In genomic region chr11:54144886-54145285, GRCm38 (mm10) we compare ENCODE assay signal across 9 mouse cellular contexts. TPM values are rescaled to one million over a fixed set of nuclear protein-coding genes. Genes with fewer than 3 reads are reported as not detected.
DNase-seq lines count a peak whose midpoint lies in the region; ATAC-seq lines count a peak whose summit lies in the region.
"Had no signal": no experiment of that assay in that cellular context is flagged by ENCODE, and none has a peak within 500 bp of the region (broad histone marks: within the 10 kb centered on the region; RNA-seq: fewer than 3 reads in every experiment).

No protein-coding gene starts in this region.

- no peak overlapping the region for H3K9ac ChIP-seq in hindbrain, embryonic 14.5 days
- H3K9ac ChIP-seq in hindbrain, embryonic 12.5 days = no peak overlapping the region
- H3K9ac ChIP-seq: limb, embryonic 13.5 days had no signal

- DNase-seq in hindbrain, embryonic 14.5 days (ENCODE audit: low spot score) = peak; percentile 45
- peak; percentile 88 for DNase-seq in NIH3T3 (ENCODE audit: low read depth)
- peak; percentile 83 to 89 for DNase-seq in cerebellum, postnatal 14 days
- peak; percentile 59 to 67 for DNase-seq in layer of hippocampus, postnatal 14 days (ENCODE audit: low spot score in 2 of 2)
- DNase-seq in splenic B cell, adult 2 months (ENCODE audit: low read depth, low spot score) = peak; percentile 87

- no peaks in the 10 kb centered on the region for H3K36me3 ChIP-seq in hindbrain, embryonic 14.5 days (replicated peaks; ENCODE audit: control insufficient read depth, insufficient read depth)
- no peaks in the 10 kb centered on the region for H3K36me3 ChIP-seq in hindbrain, embryonic 12.5 days
- no peaks in the 10 kb centered on the region for H3K36me3 ChIP-seq in splenic B cell, adult 2 months (ENCODE audit: control insufficient read depth, insufficient read depth, low read length, poor library complexity, severe bottlenecking)
- H3K36me3 ChIP-seq: limb, embryonic 13.5 days had no signal

- 25% methylated on average over 3 of the region's 3 CpGs for WGBS in hindbrain, embryonic 14.5 days
- 28% methylated on average over 3 of the region's 3 CpGs for WGBS in hindbrain, embryonic 12.5 days

- no peaks in the 10 kb centered on the region for H3K27me3 ChIP-seq in hindbrain, embryonic 14.5 days (ENCODE audit: control insufficient read depth, insufficient read depth, low read length)
- no peaks in the 10 kb centered on the region for H3K27me3 ChIP-seq in hindbrain, embryonic 12.5 days
- no peaks in the 10 kb centered on the region; the same call in 1 of the 2 replicates for H3K27me3 ChIP-seq in splenic B cell, adult 2 months (ENCODE audit: control insufficient read depth, insufficient read depth, low read length, poor library complexity, severe bottlenecking)
- H3K27me3 ChIP-seq: limb, embryonic 13.5 days had no signal

- no peak overlapping the region for H3K4me3 ChIP-seq in hindbrain, embryonic 14.5 days (replicated peaks; ENCODE audit: low read length)
- H3K4me3 ChIP-seq in hindbrain, embryonic 12.5 days = no peak overlapping the region
- H3K4me3 ChIP-seq: limb, embryonic 13.5 days had no signal

- ATAC-seq in hindbrain, embryonic 14.5 days (ENCODE audit: low FRiP score) = no peak
- no peak for ATAC-seq in hindbrain, embryonic 12.5 days (ENCODE audit: low FRiP score)
- ATAC-seq in granulocyte monocyte progenitor cell, adult 5-6 weeks (replicated peaks; ENCODE audit: poor library complexity, severe bottlenecking) = 0 out of 2 replicates have a peak, but pooled peaks have one; percentile 21
- peak; percentile 53; the same call in 1 of the 2 replicates for ATAC-seq in megakaryocyte-erythroid progenitor cell, adult 5-6 weeks (replicated peaks; ENCODE audit: low FRiP score, low TSS enrichment, poor library complexity, severe bottlenecking)

- H3K27ac ChIP-seq in hindbrain, embryonic 14.5 days = no peak overlapping the region
- H3K27ac ChIP-seq in hindbrain, embryonic 12.5 days = no peak overlapping the region
- H3K27ac ChIP-seq: limb, embryonic 13.5 days had no signal

- no peaks in the 10 kb centered on the region for H3K4me1 ChIP-seq in hindbrain, embryonic 14.5 days (replicated peaks; ENCODE audit: control insufficient read depth, insufficient read depth, low read length)
- H3K4me1 ChIP-seq in hindbrain, embryonic 12.5 days = no peaks in the 10 kb centered on the region
- H3K4me1 ChIP-seq: limb, embryonic 13.5 days had no signal

- H3K4me2 ChIP-seq in hindbrain, embryonic 14.5 days (replicated peaks) = no peak overlapping the region
- no peak overlapping the region for H3K4me2 ChIP-seq in hindbrain, embryonic 12.5 days (replicated peaks)
- H3K4me2 ChIP-seq: limb, embryonic 13.5 days had no signal

- H3K9me3 ChIP-seq in hindbrain, embryonic 14.5 days (ENCODE audit: control insufficient read depth, low read length) = no peaks in the 10 kb centered on the region
- H3K9me3 ChIP-seq in hindbrain, embryonic 12.5 days (replicated peaks) = no peaks in the 10 kb centered on the region

RNA-seq across cellular contexts. Expression of gene P4ha2, which starts 45.0 kb away (rescaled TPM):
- polyA plus RNA-seq in hindbrain, embryonic 14.5 days (2014; fragmentation: Nextera tagmentation; extraction: Ambion mirVana) = 8.9 and 10.4 TPM in 2 replicates
- 27.0 and 29.3 TPM in 2 replicates for polyA plus RNA-seq in hindbrain, embryonic 12.5 days (2016; fragmentation: Nextera tagmentation; extraction: Ambion mirVana)
- not detected in 2 replicates for total RNA-seq in granulocyte monocyte progenitor cell, adult 5-6 weeks (2014; fragmentation: Nextera tagmentation)
- not detected in 2 replicates for total RNA-seq in granulocyte monocyte progenitor cell, adult 5-6 weeks (2017)
- 10 to 100 TPM; 21.1 to 22.4 TPM for total RNA-seq in layer of hippocampus, postnatal 14 days (2021)
- total RNA-seq in megakaryocyte-erythroid progenitor cell, adult 5-6 weeks (2014; fragmentation: Nextera tagmentation) = 1.4 and 12.9 TPM in 2 replicates
- total RNA-seq in megakaryocyte-erythroid progenitor cell, adult 5-6 weeks (2017) = 0.65 and 2.5 TPM in 2 replicates

Comparison
In these comparisons a context has a peak if more than half of its experiments do, and no peak if none do; other contexts are left out.
1. ATAC-seq: peak in granulocyte monocyte progenitor cell, adult 5-6 weeks (single experiment) and megakaryocyte-erythroid progenitor cell, adult 5-6 weeks (single experiment); none in hindbrain, embryonic 14.5 days (single experiment) and hindbrain, embryonic 12.5 days (single experiment).
2. Peak in every context shown above with its lines, with median percentiles within 50 percentile points of each other: DNase-seq.